Mouse (Mus musculus) heart, embryonic 16.5 days (tissue): ENCODE results near the gene Gmds. TPM values are rescaled to one million over a fixed set of nuclear protein-coding genes. Genes with fewer than 3 reads are reported as not detected.

Experiments used
- ATAC-seq: fragments of 200-750 bp; cut with Nextera tagmentation; replicated peaks from 2 replicates; pipeline ENCODE4 v1.8.0; 2017; ENCODE audit warnings: moderate number of reproducible peaks; ENCODE audit not compliant: insufficient read depth, low FRiP score; ENCODE audit errors: extremely low read depth
- H3K27ac ChIP-seq: fragments of 300-500 bp; sonication (generic); 2 replicates; pipeline ENCODE4 v1.5.1; 2014; ENCODE audit warnings: mild to moderate bottlenecking, low read length, control low read depth, moderate library complexity
- H3K27me3 ChIP-seq: fragments of 300-500 bp; sonication (generic); 2 replicates; pipeline ENCODE4 v1.6.1; 2014; ENCODE audit warnings: low read length, mixed read lengths; ENCODE audit not compliant: control insufficient read depth, insufficient read depth
- H3K36me3 ChIP-seq: fragments of 300-500 bp; sonication (generic); 2 replicates; pipeline ENCODE4 v1.6.1; 2014; ENCODE audit not compliant: control insufficient read depth, insufficient read depth
- H3K4me1 ChIP-seq: fragments of 300-500 bp; sonication (generic); 2 replicates; pipeline ENCODE4 v1.6.1; 2014; ENCODE audit warnings: low read length, mixed read lengths; ENCODE audit not compliant: control insufficient read depth, insufficient read depth
- H3K4me2 ChIP-seq: fragments of 300-500 bp; sonication (generic); 2 replicates; pipeline ENCODE4 v1.6.1; 2014; ENCODE audit warnings: low read depth, mild to moderate bottlenecking, control low read depth, low read length
- H3K4me3 ChIP-seq: fragments of 300-500 bp; sonication (generic); 2 replicates; pipeline ENCODE4 v1.5.1; 2014; ENCODE audit warnings: mild to moderate bottlenecking, control low read depth, low read length
- H3K9ac ChIP-seq: fragments of 300-500 bp; sonication (generic); 2 replicates; pipeline ENCODE4 v1.6.1; 2014; ENCODE audit warnings: low read length, control low read depth
- H3K9me3 ChIP-seq: fragments of 300-500 bp; sonication (generic); replicated peaks from 2 replicates; pipeline ENCODE4 v1.6.1; 2016; ENCODE audit warnings: low read length; ENCODE audit not compliant: control insufficient read depth
- WGBS: fragments of 180-500 bp; shearing (Covaris S2); extraction: QIAGEN DNeasy Blood & Tissue Kit; methylation state at CpG from one replicate; pipeline ENCODE4 v1.1.7; 2014; 5-methylcytosine and 5-hydroxymethylcytosine counted together
- polyA plus RNA-seq: library from polyadenylated mRNA; unstranded; fragments of >200 nt; fragmentation: Nextera tagmentation; extraction: Ambion mirVana; gene quantifications from 2 replicates; pipeline ENCODE4 v1.2.1, GENCODE M21; 2015

The Gmds gene
- polyA plus RNA-seq, 1 experiment from 2014 or later: 21.8 TPM

DNA sequence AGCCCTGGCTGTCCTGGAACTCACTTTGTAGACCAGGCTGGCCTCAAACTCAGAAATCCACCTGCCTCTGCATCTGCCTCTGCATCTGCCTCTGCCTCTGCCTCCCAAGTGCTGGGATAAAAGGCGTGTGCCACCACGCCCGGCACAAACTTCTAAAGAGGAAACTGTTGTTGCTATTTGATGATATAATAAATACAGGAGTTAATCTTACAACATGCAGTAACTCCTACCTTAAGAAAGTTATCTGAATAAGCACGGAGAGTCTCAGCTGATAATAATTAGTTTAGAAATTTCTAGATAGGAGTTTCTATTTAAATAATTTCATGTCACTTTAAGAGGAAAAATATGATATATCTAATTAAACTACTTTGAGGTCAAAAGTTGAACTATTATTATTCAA, 103.5 kb downstream of the Gmds start:
- Histone ChIP-seq H3K27me3 (no peaks in the 10 kb centered on the region), H3K9ac (no peak overlapping the region), H3K27ac (peak overlapping the region; percentile 42; the same call in 1 of the 2 replicates), H3K4me3 (no peak overlapping the region), H3K36me3 (no peaks in the 10 kb centered on the region), H3K9me3 (no peaks in the 10 kb centered on the region), H3K4me2 (no peak overlapping the region), H3K4me1 (peaks cover 9% of the 10 kb centered on the region)
- 82% methylated on average over 4 of the region's 4 CpGs for WGBS
- ATAC-seq: no peak

DNA sequence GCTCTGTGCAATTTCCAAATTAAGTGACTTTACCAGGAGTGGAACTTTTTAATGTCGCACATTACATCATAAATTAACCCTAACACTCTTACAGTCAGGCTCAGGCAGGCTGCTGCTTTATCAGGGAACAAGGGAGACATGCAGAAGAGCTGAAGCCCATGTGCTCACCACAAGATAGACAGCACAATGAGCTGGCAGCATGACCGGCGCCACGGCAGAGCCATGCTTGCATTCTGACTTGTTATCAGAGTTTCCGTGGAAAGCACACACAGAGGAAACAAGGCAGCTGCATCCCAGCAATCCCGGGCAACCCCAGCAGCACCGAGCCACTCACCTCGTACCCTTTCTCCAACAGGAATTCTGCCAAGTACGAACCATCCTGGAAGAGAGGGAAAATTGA, 104.5 kb downstream of the Gmds start:
- peak overlapping the region; percentile 26 for H3K4me3 ChIP-seq
- ATAC-seq: peak; percentile 78
- 23% methylated on average over 9 of the region's 9 CpGs for WGBS

DNA sequence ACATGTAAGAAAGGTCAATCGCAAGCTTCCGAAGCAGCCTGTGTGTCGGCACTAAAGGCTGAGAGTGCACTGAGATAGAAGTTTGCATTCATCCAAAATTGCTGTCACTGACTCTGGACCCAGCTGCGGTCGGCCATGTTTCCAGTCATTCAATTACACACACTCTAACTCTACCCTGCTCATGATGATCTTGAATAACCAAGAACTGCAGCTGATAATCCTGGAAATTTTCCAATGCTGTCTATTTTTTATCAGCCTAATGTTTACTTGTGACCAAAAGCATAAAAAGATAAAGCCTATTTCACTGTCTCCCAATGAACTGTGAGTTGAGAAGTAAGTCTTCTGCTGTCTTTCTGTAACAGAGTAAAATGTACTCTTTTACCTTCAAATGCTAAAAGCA, 106.1 kb downstream of the Gmds start:
- Histone ChIP-seq H3K27me3 (no peaks in the 10 kb centered on the region), H3K4me3 (no peak overlapping the region), H3K27ac (no peak overlapping the region), H3K4me2 (no peak overlapping the region), H3K9me3 (no peaks in the 10 kb centered on the region), H3K9ac (no peak overlapping the region), H3K4me1 (peaks cover 9% of the 10 kb centered on the region), H3K36me3 (no peaks in the 10 kb centered on the region)
- ATAC-seq: no peak
- WGBS: 71% methylated on average over 5 of the region's 5 CpGs

More for the DNA sequence above, 104.5 kb downstream of the Gmds start:
- no peaks in the 10 kb centered on the region for H3K36me3 ChIP-seq
- no peak overlapping the region; the same call in 1 of the 2 replicates for H3K27ac ChIP-seq
- H3K27me3 ChIP-seq: no peaks in the 10 kb centered on the region
- H3K4me2 ChIP-seq: peak overlapping the region; percentile 59
- no peaks in the 10 kb centered on the region for H3K9me3 ChIP-seq
- peak overlapping the region; percentile 12; the same call in 1 of the 2 replicates for H3K9ac ChIP-seq
- H3K4me1 ChIP-seq: peaks cover 9% of the 10 kb centered on the region

DNA sequence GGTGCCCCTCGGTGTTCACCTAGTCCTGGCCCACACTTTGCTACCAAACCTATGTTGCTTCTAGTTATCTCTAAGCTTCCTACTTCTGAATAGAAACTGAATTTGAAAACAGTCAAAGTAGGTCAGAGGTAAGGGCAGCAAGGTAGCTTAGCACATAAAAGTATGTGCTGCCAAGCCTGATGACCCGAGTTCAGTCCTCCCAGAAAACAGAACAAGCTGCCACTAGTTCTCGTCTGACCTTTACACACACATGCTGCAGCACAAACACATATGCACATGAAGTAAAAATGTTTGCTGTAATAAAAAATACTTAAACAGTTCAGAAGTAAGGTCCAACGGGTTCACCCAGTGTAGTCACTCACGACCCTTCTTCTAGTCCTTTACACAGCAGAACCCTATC, 106.6 kb downstream of the Gmds start:
- ATAC-seq: no peak
- no peak overlapping the region for H3K9ac ChIP-seq
- WGBS: 80% methylated on average over 5 of the region's 5 CpGs

DNA sequence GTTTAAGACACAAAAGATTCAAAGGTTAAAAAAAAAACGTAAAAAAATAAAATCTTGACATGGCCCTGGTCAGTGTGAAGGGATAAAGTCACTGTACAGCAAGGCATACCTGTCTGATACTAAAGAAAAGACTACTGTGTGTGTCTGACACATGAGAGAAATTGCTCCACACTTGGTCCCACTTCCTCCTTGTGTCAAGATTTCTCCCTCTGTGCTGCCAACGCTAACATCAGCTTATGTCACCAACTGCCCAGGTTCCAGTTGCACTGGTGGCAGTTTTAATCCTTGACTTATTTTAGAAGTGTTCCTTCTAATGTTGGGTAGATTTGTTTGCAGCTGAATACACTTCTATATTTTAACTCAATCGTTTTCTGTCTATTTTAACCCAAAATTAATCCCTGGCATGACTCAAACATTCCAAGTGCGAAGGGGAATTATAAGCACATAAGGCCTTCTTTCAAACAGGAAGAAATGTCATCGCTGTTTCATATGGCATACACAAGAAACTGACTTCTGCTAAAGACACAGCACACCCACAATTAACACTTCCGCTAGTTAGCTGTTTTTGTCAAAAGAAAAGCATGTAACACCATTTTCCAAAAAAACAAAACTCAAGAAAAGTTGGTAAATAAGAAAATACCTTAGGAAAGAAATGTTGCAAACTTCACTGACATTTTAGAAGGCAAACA, 110.5 kb downstream of the Gmds start:
- Histone ChIP-seq H3K27ac (no peak overlapping the region), H3K4me2 (no peak overlapping the region), H3K36me3 (no peaks in the 10 kb centered on the region), H3K9me3 (no peaks in the 10 kb centered on the region), H3K4me1 (no peaks in the 10 kb centered on the region), H3K9ac (no peak overlapping the region), H3K4me3 (no peak overlapping the region), H3K27me3 (no peaks in the 10 kb centered on the region)
- 69% methylated on average over 6 of the region's 6 CpGs for WGBS
- no peak for ATAC-seq

More for the DNA sequence above, 106.6 kb downstream of the Gmds start:
- Histone ChIP-seq H3K36me3 (no peaks in the 10 kb centered on the region), H3K4me2 (no peak overlapping the region), H3K4me1 (peaks cover 9% of the 10 kb centered on the region), H3K27ac (no peak overlapping the region), H3K4me3 (no peak overlapping the region), H3K27me3 (no peaks in the 10 kb centered on the region), H3K9me3 (no peaks in the 10 kb centered on the region)

DNA sequence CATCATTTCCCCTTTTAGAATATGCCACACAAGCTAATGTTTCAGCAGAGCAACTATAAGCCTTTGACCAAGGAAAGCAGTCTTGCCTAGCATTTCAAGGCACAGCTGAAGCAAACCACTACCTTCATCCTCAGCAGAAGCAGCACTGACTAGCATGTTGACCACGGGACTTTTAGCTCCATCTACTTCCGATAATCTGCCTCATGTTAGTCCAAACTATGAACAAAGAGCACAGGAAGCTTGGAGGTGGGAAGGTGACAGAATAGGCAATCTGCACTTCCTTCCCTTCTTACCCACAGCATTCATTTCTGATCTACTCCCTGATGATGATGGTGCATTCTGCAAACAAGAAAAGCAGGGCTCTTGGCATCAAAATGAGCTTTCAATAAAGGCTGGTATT, 120.9 kb downstream of the Gmds start:
- no peak for ATAC-seq
- no peaks in the 10 kb centered on the region for H3K9me3 ChIP-seq
- WGBS: 65% methylated on average over 2 of the region's 2 CpGs
- no peak overlapping the region for H3K27ac ChIP-seq
- H3K27me3 ChIP-seq: no peaks in the 10 kb centered on the region
- no peak overlapping the region for H3K4me3 ChIP-seq
- H3K9ac ChIP-seq: no peak overlapping the region
- H3K36me3 ChIP-seq: no peaks in the 10 kb centered on the region
- no peak overlapping the region for H3K4me2 ChIP-seq
- peaks cover 4% of the 10 kb centered on the region; the same call in 1 of the 2 replicates for H3K4me1 ChIP-seq

DNA sequence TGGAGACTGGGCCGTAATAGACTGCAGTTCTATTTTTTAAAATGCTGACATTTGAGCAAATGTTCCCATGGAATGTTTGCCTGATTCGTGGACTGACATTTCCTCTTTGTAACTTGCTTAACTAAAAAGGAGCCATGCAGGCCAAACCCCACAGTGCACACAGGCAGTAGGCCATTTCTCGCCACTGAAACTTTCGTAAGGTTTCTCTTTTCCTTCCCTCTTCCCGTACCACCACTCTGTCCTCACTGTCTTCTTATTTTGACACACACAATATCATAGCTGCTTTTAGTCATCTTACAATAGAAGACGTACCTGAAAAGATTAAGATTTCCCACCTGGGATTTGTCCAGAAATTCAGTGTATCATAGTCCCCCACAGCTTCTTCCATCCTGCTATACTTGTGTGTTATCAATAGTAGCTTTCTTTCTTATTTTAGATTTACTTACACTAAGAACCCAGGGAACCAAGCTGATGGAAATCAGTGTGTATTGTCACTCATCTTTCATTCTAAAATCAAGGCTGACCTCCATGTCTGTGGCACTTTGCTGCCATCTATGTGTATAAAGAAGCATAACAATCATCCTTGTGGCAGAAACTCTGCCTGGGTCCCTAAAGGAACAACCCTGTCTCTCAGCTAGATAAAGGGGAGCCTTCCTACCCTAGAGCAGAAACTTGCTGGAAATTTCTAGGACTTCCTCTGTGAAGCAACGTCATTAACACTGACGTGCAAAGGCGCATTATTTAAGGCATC, 124.7 kb downstream of the Gmds start:
- ATAC-seq: no peak
- Histone ChIP-seq H3K27ac (no peak overlapping the region), H3K4me3 (no peak overlapping the region), H3K9me3 (no peaks in the 10 kb centered on the region), H3K4me1 (peaks cover 4% of the 10 kb centered on the region; the same call in 1 of the 2 replicates), H3K27me3 (no peaks in the 10 kb centered on the region), H3K9ac (no peak overlapping the region), H3K4me2 (no peak overlapping the region), H3K36me3 (no peaks in the 10 kb centered on the region)
- 48% methylated on average over 9 of the region's 9 CpGs for WGBS

DNA sequence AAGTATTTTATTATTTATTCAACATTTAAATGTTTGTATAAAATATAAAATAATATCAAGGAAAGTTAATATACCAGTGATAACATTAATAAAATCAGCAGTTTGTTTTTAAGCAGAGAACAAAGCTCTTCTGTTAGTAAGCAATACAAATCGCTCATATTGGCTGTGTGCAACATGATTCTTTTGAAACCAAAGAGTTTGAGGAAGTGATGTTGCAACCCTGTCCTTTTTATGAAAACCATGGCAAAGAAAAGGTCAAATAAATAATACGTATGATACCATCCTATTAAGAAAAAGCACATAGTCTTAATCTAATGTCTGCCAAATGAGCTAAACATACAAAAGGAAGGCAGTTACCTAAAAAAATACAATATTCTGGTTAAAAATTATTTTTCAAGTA, 126.4 kb downstream of the Gmds start:
- no peaks in the 10 kb centered on the region for H3K9me3 ChIP-seq
- no peaks in the 10 kb centered on the region for H3K27me3 ChIP-seq
- H3K4me2 ChIP-seq: no peak overlapping the region
- H3K27ac ChIP-seq: no peak overlapping the region
- WGBS: 75% methylated on average over 2 of the region's 2 CpGs
- no peak overlapping the region for H3K4me3 ChIP-seq
- ATAC-seq: no peak
- H3K9ac ChIP-seq: no peak overlapping the region
- no peaks in the 10 kb centered on the region for H3K4me1 ChIP-seq
- H3K36me3 ChIP-seq: no peaks in the 10 kb centered on the region

DNA sequence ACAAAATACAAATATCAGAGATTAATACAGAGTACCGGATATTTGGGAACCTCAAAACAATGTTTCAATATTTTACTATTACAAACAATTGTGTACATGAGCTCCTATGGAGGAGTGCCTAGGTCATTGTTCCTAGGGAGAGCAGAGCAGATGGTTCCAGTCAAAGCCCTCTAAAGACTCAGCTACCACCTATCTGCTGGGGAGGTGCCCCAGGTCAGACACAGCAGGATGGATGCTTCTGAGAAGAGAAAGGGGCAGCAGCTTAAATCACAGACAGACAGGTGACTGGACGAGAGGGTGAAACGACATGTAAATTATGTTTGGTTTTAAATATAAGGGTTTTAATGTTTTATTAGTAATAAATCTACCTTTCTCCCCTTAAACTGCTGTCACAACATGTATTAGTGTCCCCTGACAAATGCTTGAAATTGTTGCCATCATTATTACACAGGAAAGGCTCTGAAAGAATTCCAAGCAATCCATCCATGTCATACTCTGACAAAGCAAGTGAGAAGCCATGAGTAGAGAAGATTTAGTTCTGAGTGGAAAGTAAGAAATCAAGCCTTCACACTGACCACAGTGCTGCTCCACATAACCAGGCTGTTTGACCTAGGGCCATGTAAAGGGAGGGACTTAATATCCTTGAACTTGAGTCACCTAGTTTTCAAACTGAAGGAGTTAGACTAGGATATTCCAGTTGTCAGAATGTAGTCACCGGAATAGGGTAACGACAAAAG, 131.2 kb downstream of the Gmds start:
- no peaks in the 10 kb centered on the region for H3K4me1 ChIP-seq
- no peak overlapping the region for H3K9ac ChIP-seq
- H3K4me2 ChIP-seq: no peak overlapping the region
- 81% methylated on average over 5 of the region's 5 CpGs for WGBS
- H3K27ac ChIP-seq: no peak overlapping the region
- no peaks in the 10 kb centered on the region for H3K9me3 ChIP-seq
- no peak overlapping the region for H3K4me3 ChIP-seq
- H3K27me3 ChIP-seq: no peaks in the 10 kb centered on the region
- H3K36me3 ChIP-seq: no peaks in the 10 kb centered on the region
- no peak for ATAC-seq
